In the genomic region with DNA sequence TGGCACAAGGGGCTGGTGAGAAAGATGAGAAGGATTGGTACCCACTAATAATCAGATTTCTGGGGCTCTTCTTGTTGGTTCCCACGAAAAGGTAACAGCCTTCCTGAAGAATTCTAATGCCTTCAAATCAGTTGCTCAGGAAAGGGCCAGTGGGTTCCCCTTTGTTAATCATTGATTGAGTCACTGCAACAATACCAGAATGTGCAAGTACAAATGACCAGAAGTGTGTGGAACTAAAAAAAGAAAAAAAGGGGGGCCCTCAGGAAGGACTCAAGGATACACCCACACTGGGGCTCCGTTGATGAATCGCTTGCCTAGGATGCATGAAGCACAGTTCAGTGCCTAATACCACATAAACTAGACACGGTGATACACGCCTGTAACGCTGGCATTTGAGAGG, we compare ENCODE assay signal across 17 mouse cellular contexts.
DNase-seq lines count a peak whose midpoint lies in the region; ATAC-seq and TF ChIP-seq lines count a peak whose summit lies in the region.
"Had no signal": no experiment of that assay in that cellular context is flagged by ENCODE, and none has a peak within 500 bp of the region (broad histone marks: within the 10 kb centered on the region; RNA-seq: fewer than 3 reads in every experiment).

No protein-coding gene starts in this region.

- WGBS in hindbrain, embryonic 10.5 days, result 80% methylated on average over 6 of the region's 6 CpGs
- 74% methylated on average over 6 of the region's 6 CpGs for WGBS in hindbrain, embryonic 14.5 days
- 62% methylated on average over 6 of the region's 6 CpGs for WGBS in kidney, embryonic 14.5 days
- 30% methylated on average over 6 of the region's 6 CpGs for WGBS in small intestine, adult 2 months
- WGBS in hindbrain, embryonic 11.5 days, result 79% methylated on average over 6 of the region's 6 CpGs

- no peak for ATAC-seq in hindbrain, embryonic 14.5 days (ENCODE audit: low FRiP score)
- ATAC-seq in kidney, embryonic 14.5 days (ENCODE audit: low FRiP score, low TSS enrichment), result 0 out of 2 replicates have a peak, but pooled peaks have one; percentile 37
- no peak for ATAC-seq in hindbrain, embryonic 11.5 days (ENCODE audit: low FRiP score)
- ATAC-seq: forebrain, postnatal 0 days had no signal

- no peak for DNase-seq in hindbrain, embryonic 10.5 days (ENCODE audit: low spot score)
- no peak for DNase-seq in hindbrain, embryonic 14.5 days (ENCODE audit: low spot score)
- no peak for DNase-seq in hindbrain, embryonic 11.5 days (ENCODE audit: low spot score)
- DNase-seq in left cerebral cortex, adult 11 months (ENCODE audit: low spot score), result no peak
- DNase-seq in layer of hippocampus, adult 8-10 months (ENCODE audit: low spot score in 2 of 2), result no peak
- DNase-seq: adrenal gland, postnatal 14 days; forebrain, postnatal 0 days; gastrocnemius, postnatal 14 days; right cerebral cortex, postnatal 4 days had no signal

- no peak overlapping the region for H3K4me3 ChIP-seq in hindbrain, embryonic 10.5 days
- no peak overlapping the region for H3K4me3 ChIP-seq in hindbrain, embryonic 14.5 days (replicated peaks; ENCODE audit: low read length)
- H3K4me3 ChIP-seq in E14TG2a.4 (replicated peaks; ENCODE audit: low read length), result peak overlapping the region; percentile 24; the same call in 1 of the 2 replicates
- no peak overlapping the region for H3K4me3 ChIP-seq in kidney, embryonic 14.5 days (ENCODE audit: low read length)
- no peak overlapping the region for H3K4me3 ChIP-seq in small intestine, adult 2 months (ENCODE audit: low read depth, low read length)
- no peak overlapping the region for H3K4me3 ChIP-seq in hindbrain, embryonic 11.5 days (ENCODE audit: low read depth, low read length)
- H3K4me3 ChIP-seq: heart, embryonic 13.5 days; hindbrain, embryonic 12.5 days; limb, embryonic 15.5 days; neural tube, embryonic 12.5 days had no signal

- TF ChIP-seq CTCF in E14TG2a.4 (conservative IDR thresholded peaks at IDR 0.05; ENCODE audit: low read length), result no peak
- no peak for TF ChIP-seq CTCF in small intestine, adult 2 months (IDR thresholded peaks at IDR 0.05; ENCODE audit: extremely low read depth, insufficient read length, insufficient replicate concordance, low read depth, low read length)

- H3K27ac ChIP-seq in hindbrain, embryonic 10.5 days, result peak overlapping the region; percentile 66; the same call in 1 of the 2 replicates
- H3K27ac ChIP-seq in hindbrain, embryonic 14.5 days, result no peak overlapping the region
- peak overlapping the region; percentile 44 for H3K27ac ChIP-seq in kidney, embryonic 14.5 days (ENCODE audit: low read depth, low read length)
- H3K27ac ChIP-seq in small intestine, adult 2 months (ENCODE audit: insufficient read depth, low read depth, low read length), result peak overlapping the region; percentile 86
- H3K27ac ChIP-seq in hindbrain, embryonic 11.5 days (ENCODE audit: low read depth, low read length), result no peak overlapping the region
- H3K27ac ChIP-seq: heart, embryonic 13.5 days; hindbrain, embryonic 12.5 days; limb, embryonic 15.5 days; macrophage; neural tube, embryonic 12.5 days had no signal

- H3K27me3 ChIP-seq in hindbrain, embryonic 10.5 days (ENCODE audit: insufficient read depth, poor library complexity, severe bottlenecking), result 0 out of 2 replicates have a peak, but pooled peaks cover 4% of the 10 kb centered on the region
- no peaks in the 10 kb centered on the region for H3K27me3 ChIP-seq in hindbrain, embryonic 14.5 days (ENCODE audit: control insufficient read depth, insufficient read depth, low read length)
- H3K27me3 ChIP-seq in E14TG2a.4 (ENCODE audit: insufficient read depth, low read length), result peaks cover 12% of the 10 kb centered on the region; the same call in 1 of the 2 replicates
- H3K27me3 ChIP-seq in kidney, embryonic 14.5 days (ENCODE audit: control insufficient read depth, insufficient read depth, low read length), result no peaks in the 10 kb centered on the region
- no peaks in the 10 kb centered on the region for H3K27me3 ChIP-seq in small intestine, adult 2 months (ENCODE audit: control insufficient read depth, insufficient read depth, low read length)
- H3K27me3 ChIP-seq in hindbrain, embryonic 11.5 days (ENCODE audit: control insufficient read depth, insufficient read depth, low read length), result no peaks in the 10 kb centered on the region
- H3K27me3 ChIP-seq: hindbrain, embryonic 12.5 days; limb, embryonic 15.5 days; neural tube, embryonic 12.5 days had no signal

- TF ChIP-seq POLR2A in small intestine, adult 2 months (IDR thresholded peaks at IDR 0.05; ENCODE audit: low read depth, low read length), result no peak

- H3K9ac ChIP-seq in hindbrain, embryonic 14.5 days, result no peak overlapping the region
- H3K9ac ChIP-seq in kidney, embryonic 14.5 days (ENCODE audit: low read depth, low read length), result no peak overlapping the region
- no peak overlapping the region for H3K9ac ChIP-seq in hindbrain, embryonic 11.5 days (ENCODE audit: low read depth, low read length)
- H3K9ac ChIP-seq: forebrain, postnatal 0 days; heart, embryonic 13.5 days; hindbrain, embryonic 12.5 days; limb, embryonic 15.5 days; neural tube, embryonic 12.5 days had no signal

- no peaks in the 10 kb centered on the region for H3K9me3 ChIP-seq in hindbrain, embryonic 10.5 days
- H3K9me3 ChIP-seq in hindbrain, embryonic 14.5 days (ENCODE audit: control insufficient read depth, low read length), result no peaks in the 10 kb centered on the region
- no peaks in the 10 kb centered on the region for H3K9me3 ChIP-seq in E14TG2a.4 (ENCODE audit: low read length)
- H3K9me3 ChIP-seq in kidney, embryonic 14.5 days (ENCODE audit: control insufficient read depth, low read length), result no peaks in the 10 kb centered on the region
- no peaks in the 10 kb centered on the region for H3K9me3 ChIP-seq in hindbrain, embryonic 11.5 days (ENCODE audit: control insufficient read depth, low read length)
- H3K9me3 ChIP-seq: heart, embryonic 13.5 days; hindbrain, embryonic 12.5 days; limb, embryonic 15.5 days; neural tube, embryonic 12.5 days had no signal

- H3K4me1 ChIP-seq in hindbrain, embryonic 10.5 days (replicated peaks), result peaks cover 27% of the 10 kb centered on the region
- no peaks in the 10 kb centered on the region for H3K4me1 ChIP-seq in hindbrain, embryonic 14.5 days (replicated peaks; ENCODE audit: control insufficient read depth, insufficient read depth, low read length)
- H3K4me1 ChIP-seq in E14TG2a.4 (replicated peaks; ENCODE audit: low read depth, low read length), result peaks cover 60% of the 10 kb centered on the region
- peaks cover 10% of the 10 kb centered on the region for H3K4me1 ChIP-seq in kidney, embryonic 14.5 days (ENCODE audit: control insufficient read depth, insufficient read depth, low read length)
- peaks cover 16% of the 10 kb centered on the region; the same call in 1 of the 2 replicates for H3K4me1 ChIP-seq in small intestine, adult 2 months (ENCODE audit: control insufficient read depth, insufficient read depth, insufficient read length, low read length)
- peaks cover 4% of the 10 kb centered on the region for H3K4me1 ChIP-seq in hindbrain, embryonic 11.5 days (replicated peaks; ENCODE audit: control insufficient read depth, insufficient read depth, low read length)
- H3K4me1 ChIP-seq: hindbrain, embryonic 12.5 days had no signal

- H3K4me2 ChIP-seq in hindbrain, embryonic 14.5 days (replicated peaks), result no peak overlapping the region
- no peak overlapping the region for H3K4me2 ChIP-seq in kidney, embryonic 14.5 days (replicated peaks; ENCODE audit: low read depth, low read length)
- H3K4me2 ChIP-seq in hindbrain, embryonic 11.5 days (replicated peaks; ENCODE audit: low read depth, low read length), result no peak overlapping the region
- H3K4me2 ChIP-seq: heart, embryonic 13.5 days; hindbrain, embryonic 12.5 days; limb, embryonic 15.5 days; neural tube, embryonic 12.5 days had no signal

- H3K36me3 ChIP-seq in hindbrain, embryonic 10.5 days, result no peaks in the 10 kb centered on the region
- no peaks in the 10 kb centered on the region for H3K36me3 ChIP-seq in hindbrain, embryonic 14.5 days (replicated peaks; ENCODE audit: control insufficient read depth, insufficient read depth)
- no peaks in the 10 kb centered on the region for H3K36me3 ChIP-seq in E14TG2a.4 (ENCODE audit: insufficient read depth, low read length)
- H3K36me3 ChIP-seq in kidney, embryonic 14.5 days (ENCODE audit: control insufficient read depth, insufficient read depth, low read length), result no peaks in the 10 kb centered on the region
- no peaks in the 10 kb centered on the region for H3K36me3 ChIP-seq in small intestine, adult 2 months (ENCODE audit: control insufficient read depth, insufficient read depth, low read length)
- no peaks in the 10 kb centered on the region for H3K36me3 ChIP-seq in hindbrain, embryonic 11.5 days (ENCODE audit: control insufficient read depth, insufficient read depth, low read length)
- H3K36me3 ChIP-seq: heart, embryonic 13.5 days; hindbrain, embryonic 12.5 days; limb, embryonic 15.5 days; neural tube, embryonic 12.5 days had no signal

Comparison
In these comparisons a context has a peak if more than half of its experiments do, and no peak if none do; other contexts are left out.
1. H3K27ac ChIP-seq: peak in hindbrain, embryonic 10.5 days (single experiment), kidney, embryonic 14.5 days (single experiment) and small intestine, adult 2 months (single experiment); none in hindbrain, embryonic 14.5 days (single experiment) and hindbrain, embryonic 11.5 days (single experiment).